Mouse (Mus musculus) heart, embryonic 16.5 days (tissue): ENCODE data around the gene Cldn4. TPM values are rescaled to one million over a fixed set of nuclear protein-coding genes. Genes with fewer than 3 reads are reported as not detected.

ENCODE experiments used
- ATAC-seq: fragments of 200-750 bp; cut with Nextera tagmentation; replicated peaks from 2 replicates; pipeline ENCODE4 v1.8.0; 2017; ENCODE audit warnings: moderate number of reproducible peaks; ENCODE audit not compliant: insufficient read depth, low FRiP score; ENCODE audit errors: extremely low read depth
- H3K27ac ChIP-seq: fragments of 300-500 bp; sonication (generic); 2 replicates; pipeline ENCODE4 v1.5.1; 2014; ENCODE audit warnings: mild to moderate bottlenecking, low read length, control low read depth, moderate library complexity
- H3K27me3 ChIP-seq: fragments of 300-500 bp; sonication (generic); 2 replicates; pipeline ENCODE4 v1.6.1; 2014; ENCODE audit warnings: low read length, mixed read lengths; ENCODE audit not compliant: control insufficient read depth, insufficient read depth
- H3K36me3 ChIP-seq: fragments of 300-500 bp; sonication (generic); 2 replicates; pipeline ENCODE4 v1.6.1; 2014; ENCODE audit not compliant: control insufficient read depth, insufficient read depth
- H3K4me1 ChIP-seq: fragments of 300-500 bp; sonication (generic); 2 replicates; pipeline ENCODE4 v1.6.1; 2014; ENCODE audit warnings: low read length, mixed read lengths; ENCODE audit not compliant: control insufficient read depth, insufficient read depth
- H3K4me2 ChIP-seq: fragments of 300-500 bp; sonication (generic); 2 replicates; pipeline ENCODE4 v1.6.1; 2014; ENCODE audit warnings: low read depth, mild to moderate bottlenecking, control low read depth, low read length
- H3K4me3 ChIP-seq: fragments of 300-500 bp; sonication (generic); 2 replicates; pipeline ENCODE4 v1.5.1; 2014; ENCODE audit warnings: mild to moderate bottlenecking, control low read depth, low read length
- H3K9ac ChIP-seq: fragments of 300-500 bp; sonication (generic); 2 replicates; pipeline ENCODE4 v1.6.1; 2014; ENCODE audit warnings: low read length, control low read depth
- H3K9me3 ChIP-seq: fragments of 300-500 bp; sonication (generic); replicated peaks from 2 replicates; pipeline ENCODE4 v1.6.1; 2016; ENCODE audit warnings: low read length; ENCODE audit not compliant: control insufficient read depth
- WGBS: fragments of 180-500 bp; shearing (Covaris S2); extraction: QIAGEN DNeasy Blood & Tissue Kit; methylation state at CpG from one replicate; pipeline ENCODE4 v1.1.7; 2014; 5-methylcytosine and 5-hydroxymethylcytosine counted together
- polyA plus RNA-seq: library from polyadenylated mRNA; unstranded; fragments of >200 nt; fragmentation: Nextera tagmentation; extraction: Ambion mirVana; gene quantifications from 2 replicates; pipeline ENCODE4 v1.2.1, GENCODE M21; 2015

The Cldn4 gene
- polyA plus RNA-seq, 1 experiment from 2014 or later, result 3.1 TPM

DNA sequence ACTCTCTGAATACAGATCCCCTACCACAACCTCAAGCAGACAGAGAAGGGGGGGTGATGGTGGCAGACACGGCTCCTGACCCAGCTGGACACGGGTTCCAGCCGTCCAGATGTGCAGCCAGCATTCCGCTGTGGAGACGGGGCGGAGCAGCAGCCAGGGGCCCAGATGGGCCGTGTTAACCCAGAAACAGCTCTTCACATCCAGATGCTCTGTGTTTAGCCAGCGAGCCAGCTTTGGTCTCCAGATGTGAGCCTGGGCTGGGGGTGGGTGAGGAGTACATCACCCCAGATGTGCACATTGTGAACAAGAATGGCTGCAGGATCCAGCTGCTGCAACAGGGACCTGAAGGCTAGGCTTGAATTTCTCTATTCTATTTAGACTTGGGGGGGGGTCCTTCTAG is 51.4 kb downstream of the Cldn4 start:
- WGBS, result 60% methylated on average over 8 of the region's 8 CpGs
- Histone ChIP-seq H3K27ac (no peak overlapping the region), H3K4me2 (no peak overlapping the region), H3K9ac (no peak overlapping the region), H3K9me3 (0 out of 2 replicates have a peak, but pooled peaks cover 2% of the 10 kb centered on the region), H3K27me3 (no peaks in the 10 kb centered on the region), H3K4me3 (no peak overlapping the region), H3K4me1 (no peaks in the 10 kb centered on the region), H3K36me3 (no peaks in the 10 kb centered on the region)
- 0 out of 2 replicates have a peak, but pooled peaks have one; percentile 8 for ATAC-seq

Other genes starting within 250 kb of the Cldn4 start
- 285 and 435 TPM in 2 replicates for gene Eln, start 199.6 kb downstream of the Cldn4 start, polyA plus RNA-seq
- not detected in 2 replicates for gene Tmem270, start 40.2 kb downstream of the Cldn4 start, polyA plus RNA-seq
- 0.70 and 0.84 TPM in 2 replicates for gene Cldn13, start 31.4 kb downstream of the Cldn4 start, polyA plus RNA-seq
- 9.1 and 10.5 TPM in 2 replicates for gene Mettl27, start 14.6 kb downstream of the Cldn4 start, polyA plus RNA-seq
- 8.0 and 32.8 TPM in 2 replicates for gene Cldn3, start 39.3 kb upstream of the Cldn4 start, polyA plus RNA-seq
- 74.5 and 78.6 TPM in 2 replicates for gene Abhd11, start 62.2 kb upstream of the Cldn4 start, polyA plus RNA-seq
- gene Stx1a, start 76.5 kb upstream of the Cldn4 start, polyA plus RNA-seq, result 6.0 and 7.4 TPM in 2 replicates
- gene Dnajc30, start 117.3 kb upstream of the Cldn4 start, polyA plus RNA-seq, result 28.8 and 30.9 TPM in 2 replicates
- 59.7 and 70.4 TPM in 2 replicates for gene Bud23, start 118.0 kb upstream of the Cldn4 start, polyA plus RNA-seq
- gene Vps37d, start 131.3 kb upstream of the Cldn4 start, polyA plus RNA-seq, result 1.8 and 2.4 TPM in 2 replicates
- 2.2 and 2.4 TPM in 2 replicates for gene Mlxipl, start 143.0 kb upstream of the Cldn4 start, polyA plus RNA-seq
- 18.9 and 20.3 TPM in 2 replicates for gene Tbl2, start 202.7 kb upstream of the Cldn4 start, polyA plus RNA-seq
- gene Bcl7b, start 221.3 kb upstream of the Cldn4 start, polyA plus RNA-seq, result 40.1 and 47.7 TPM in 2 replicates
- gene Baz1b, start 240.3 kb upstream of the Cldn4 start, polyA plus RNA-seq, result 21.1 and 22.9 TPM in 2 replicates